Mouse (Mus musculus): ENCODE measurements around the gene Obp2a. TPM values are rescaled to one million over a fixed set of nuclear protein-coding genes. Genes with fewer than 3 reads are reported as not detected.
"Not testable (repeated sequence)": the region's sequence is repeated elsewhere in the genome, so short reads cannot be mapped to it uniquely, and the experiment has no call there.

Obp2a gene
- not detected for polyA plus RNA-seq (2012; fragmentation: generic; extraction: Trizol)
- long read RNA-seq, experiment 1, result 0 reads
- long read RNA-seq, experiment 2, result 0 reads

GRCm38 (mm10) chr2:25699743-25700142, at the start of gene Obp2a:
TSS of gene Obp2a (plus strand) at chr2:25700043.
- not testable (repeated sequence) for H3K4me3 ChIP-seq (ENCODE audit: insufficient read depth, poor library complexity, severe bottlenecking); H3ac ChIP-seq (ENCODE audit: control insufficient read depth, insufficient read length, low read depth); H3K36me3 ChIP-seq (ENCODE audit: control insufficient read depth, insufficient read depth); H3K79me3 ChIP-seq (ENCODE audit: low read depth); H3K79me2 ChIP-seq (ENCODE audit: control insufficient read depth, insufficient read depth)
- peaks cover 50% of the 10 kb centered on the region for H3K27me3 ChIP-seq (ENCODE audit: control insufficient read depth, insufficient read depth, insufficient read length)

- TF ChIP-seq FOSL1 (IDR thresholded peaks at IDR 0.05; ENCODE audit: insufficient read depth, low read length, poor library complexity, severe bottlenecking), result no peak
- TF ChIP-seq CEBPB (IDR thresholded peaks at IDR 0.05; ENCODE audit: low read depth), result no peak
- TF ChIP-seq MYOG (IDR thresholded peaks at IDR 0.05; ENCODE audit: control insufficient read depth, extremely low read depth, insufficient read length), result no peak
- TF ChIP-seq USF1 (IDR thresholded peaks at IDR 0.05; ENCODE audit: low read depth), result no peak
- no peak for TF ChIP-seq MAX (IDR thresholded peaks at IDR 0.05)
- no peak for TF ChIP-seq MYOD1 (IDR thresholded peaks at IDR 0.05; ENCODE audit: control insufficient read depth, insufficient read length, low read depth)
- Histone ChIP-seq H3K36me3 (ENCODE audit: control insufficient read depth, insufficient read depth) (no peaks in the 10 kb centered on the region), H3K4me3 (ENCODE audit: insufficient read depth, poor library complexity, severe bottlenecking) (no peak within 1 kb of the TSS), H3ac (ENCODE audit: control insufficient read depth, insufficient read length, low read depth) (no peak within 1 kb of the TSS), H3K27me3 (ENCODE audit: control insufficient read depth, insufficient read depth, insufficient read length) (peaks cover 56% of the 10 kb centered on the region), H3K79me2 (ENCODE audit: control insufficient read depth, insufficient read depth) (no peaks in the 10 kb centered on the region), H3K79me3 (ENCODE audit: low read depth) (no peaks in the 10 kb centered on the region)
Measured at GRCm38 (mm10) chr2:25652902-25653301, 46.9 kb upstream of the Obp2a start, which contains the start of gene Lcn8. TSS of gene Lcn8 (plus strand) at chr2:25653120.

GRCm38 (mm10) chr2:25654502-25654901, 45.3 kb upstream of the Obp2a start:
- Histone ChIP-seq H3K36me3 (ENCODE audit: control insufficient read depth, insufficient read depth) (no peaks in the 10 kb centered on the region), H3K4me3 (ENCODE audit: insufficient read depth, poor library complexity, severe bottlenecking) (no peak overlapping the region), H3K79me3 (ENCODE audit: low read depth) (no peaks in the 10 kb centered on the region), H3K27me3 (ENCODE audit: control insufficient read depth, insufficient read depth, insufficient read length) (peaks cover 51% of the 10 kb centered on the region), H3K79me2 (ENCODE audit: control insufficient read depth, insufficient read depth) (no peaks in the 10 kb centered on the region), H3ac (ENCODE audit: control insufficient read depth, insufficient read length, low read depth) (no peak overlapping the region)
- TF ChIP-seq FOSL1 (IDR thresholded peaks at IDR 0.05; ENCODE audit: insufficient read depth, low read length, poor library complexity, severe bottlenecking), result no peak
- no peak for TF ChIP-seq MYOD1 (IDR thresholded peaks at IDR 0.05; ENCODE audit: control insufficient read depth, insufficient read length, low read depth)
- no peak for TF ChIP-seq USF1 (IDR thresholded peaks at IDR 0.05; ENCODE audit: low read depth)
- no peak for TF ChIP-seq CEBPB (IDR thresholded peaks at IDR 0.05; ENCODE audit: low read depth)
- TF ChIP-seq MYOG (IDR thresholded peaks at IDR 0.05; ENCODE audit: control insufficient read depth, extremely low read depth, insufficient read length), result no peak
- no peak for TF ChIP-seq MAX (IDR thresholded peaks at IDR 0.05)
- TF ChIP-seq CTCF (IDR thresholded peaks at IDR 0.05; ENCODE audit: control insufficient read depth, insufficient read depth, insufficient read length), result no peak

- Histone ChIP-seq H3K36me3 (ENCODE audit: control insufficient read depth, insufficient read depth) (no peaks in the 10 kb centered on the region), H3K4me3 (ENCODE audit: insufficient read depth, poor library complexity, severe bottlenecking) (no peak overlapping the region), H3ac (ENCODE audit: control insufficient read depth, insufficient read length, low read depth) (no peak overlapping the region), H3K79me3 (ENCODE audit: low read depth) (no peaks in the 10 kb centered on the region), H3K79me2 (ENCODE audit: control insufficient read depth, insufficient read depth) (no peaks in the 10 kb centered on the region), H3K27me3 (ENCODE audit: control insufficient read depth, insufficient read depth, insufficient read length) (peaks cover 32% of the 10 kb centered on the region)
- TF ChIP-seq MYOD1 (IDR thresholded peaks at IDR 0.05; ENCODE audit: control insufficient read depth, insufficient read length, low read depth), result no peak
- no peak for TF ChIP-seq FOSL1 (IDR thresholded peaks at IDR 0.05; ENCODE audit: insufficient read depth, low read length, poor library complexity, severe bottlenecking)
- no peak for TF ChIP-seq CTCF (IDR thresholded peaks at IDR 0.05; ENCODE audit: control insufficient read depth, insufficient read depth, insufficient read length)
- no peak for TF ChIP-seq MAX (IDR thresholded peaks at IDR 0.05)
- TF ChIP-seq MYOG (IDR thresholded peaks at IDR 0.05; ENCODE audit: control insufficient read depth, extremely low read depth, insufficient read length), result no peak
- no peak for TF ChIP-seq CEBPB (IDR thresholded peaks at IDR 0.05; ENCODE audit: low read depth)
- no peak for TF ChIP-seq USF1 (IDR thresholded peaks at IDR 0.05; ENCODE audit: low read depth)
Measured at GRCm38 (mm10) chr2:25656691-25657090, 43.2 kb upstream of the Obp2a start.

DNA sequence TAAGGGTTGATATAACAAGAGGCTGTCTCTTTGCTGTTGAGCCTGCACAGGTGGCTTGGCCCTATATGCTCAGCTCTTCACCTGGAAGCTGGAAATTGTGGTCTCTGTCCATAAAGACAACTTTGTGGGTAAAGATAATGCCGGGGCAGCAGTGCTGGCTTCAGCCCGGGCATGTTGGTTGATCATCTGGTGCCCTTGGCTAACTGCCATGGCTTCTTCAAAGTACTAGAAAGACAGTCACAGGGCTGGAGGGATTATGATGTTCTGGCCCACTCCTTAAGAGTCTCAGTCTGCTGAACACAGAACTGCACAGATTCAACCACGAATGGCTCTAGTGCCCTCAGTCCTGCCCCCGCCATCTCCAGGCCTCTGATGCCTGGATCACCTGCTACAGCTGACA, 42.6 kb upstream of the Obp2a start:
- Histone ChIP-seq H3K27me3 (ENCODE audit: control insufficient read depth, insufficient read depth, insufficient read length) (peaks cover 32% of the 10 kb centered on the region), H3K79me3 (ENCODE audit: low read depth) (no peaks in the 10 kb centered on the region), H3K4me3 (ENCODE audit: insufficient read depth, poor library complexity, severe bottlenecking) (no peak overlapping the region), H3K79me2 (ENCODE audit: control insufficient read depth, insufficient read depth) (no peaks in the 10 kb centered on the region), H3K36me3 (ENCODE audit: control insufficient read depth, insufficient read depth) (no peaks in the 10 kb centered on the region), H3ac (ENCODE audit: control insufficient read depth, insufficient read length, low read depth) (no peak overlapping the region)
- TF ChIP-seq FOSL1 (IDR thresholded peaks at IDR 0.05; ENCODE audit: insufficient read depth, low read length, poor library complexity, severe bottlenecking), result no peak
- TF ChIP-seq MYOD1 (IDR thresholded peaks at IDR 0.05; ENCODE audit: control insufficient read depth, insufficient read length, low read depth), result no peak
- no peak for TF ChIP-seq CEBPB (IDR thresholded peaks at IDR 0.05; ENCODE audit: low read depth)
- TF ChIP-seq USF1 (IDR thresholded peaks at IDR 0.05; ENCODE audit: low read depth), result no peak
- TF ChIP-seq MAX (IDR thresholded peaks at IDR 0.05), result no peak
- no peak for TF ChIP-seq MYOG (IDR thresholded peaks at IDR 0.05; ENCODE audit: control insufficient read depth, extremely low read depth, insufficient read length)
- no peak for TF ChIP-seq CTCF (IDR thresholded peaks at IDR 0.05; ENCODE audit: control insufficient read depth, insufficient read depth, insufficient read length)

DNA sequence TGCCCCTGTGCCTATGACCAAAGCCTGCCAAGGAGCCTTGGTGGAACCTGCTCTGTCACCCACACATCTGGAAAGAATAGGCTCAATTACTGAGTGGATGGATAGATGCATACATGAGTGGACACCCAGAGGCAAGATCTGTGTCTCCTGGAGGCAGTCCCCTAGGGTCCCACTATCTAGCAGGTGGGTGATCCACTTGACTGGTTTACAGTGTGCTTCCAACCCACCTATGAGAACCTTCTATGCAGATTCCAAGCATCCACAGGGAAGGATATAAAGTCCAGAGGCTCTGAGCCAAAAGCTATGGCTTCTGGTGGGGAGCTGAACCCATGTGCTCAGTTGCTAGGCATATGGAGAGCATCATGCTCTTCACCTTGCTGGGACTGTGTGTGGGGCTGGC, 42.2 kb upstream of the Obp2a start, which contains the start of gene Lcn5:
Gene Lcn5, plus strand, starts transcription at position 301 of the 400 bp plus-strand sequence.
- no peaks in the 10 kb centered on the region for H3K79me3 ChIP-seq (ENCODE audit: low read depth)
- H3K79me2 ChIP-seq (ENCODE audit: control insufficient read depth, insufficient read depth), result no peaks in the 10 kb centered on the region
- H3K27me3 ChIP-seq (ENCODE audit: control insufficient read depth, insufficient read depth, insufficient read length), result peaks cover 31% of the 10 kb centered on the region
- H3K4me3 ChIP-seq (ENCODE audit: insufficient read depth, poor library complexity, severe bottlenecking), result no peak within 1 kb of the TSS
- H3K36me3 ChIP-seq (ENCODE audit: control insufficient read depth, insufficient read depth), result no peaks in the 10 kb centered on the region
- H3ac ChIP-seq (ENCODE audit: control insufficient read depth, insufficient read length, low read depth), result no peak within 1 kb of the TSS
- TF ChIP-seq CEBPB (IDR thresholded peaks at IDR 0.05; ENCODE audit: low read depth), result no peak
- no peak for TF ChIP-seq MAX (IDR thresholded peaks at IDR 0.05)
- no peak for TF ChIP-seq MYOG (IDR thresholded peaks at IDR 0.05; ENCODE audit: control insufficient read depth, extremely low read depth, insufficient read length)
- no peak for TF ChIP-seq USF1 (IDR thresholded peaks at IDR 0.05; ENCODE audit: low read depth)
- no peak for TF ChIP-seq CTCF (IDR thresholded peaks at IDR 0.05; ENCODE audit: control insufficient read depth, insufficient read depth, insufficient read length)
- no peak for TF ChIP-seq MYOD1 (IDR thresholded peaks at IDR 0.05; ENCODE audit: control insufficient read depth, insufficient read length, low read depth)
- no peak for TF ChIP-seq FOSL1 (IDR thresholded peaks at IDR 0.05; ENCODE audit: insufficient read depth, low read length, poor library complexity, severe bottlenecking)
